Mouse (Mus musculus): ENCODE measurements around the gene Thsd4. TPM values are rescaled to one million over a fixed set of nuclear protein-coding genes. Genes with fewer than 3 reads are reported as not detected.

Thsd4 gene
- total RNA-seq, 2 experiments from 2014 or later = 21.7 to 24.1 TPM

GRCm38 (mm10) chr9:60063191-60063720 is 458.6 kb downstream of the Thsd4 start:
- DNase-seq = no peak

GRCm38 (mm10) chr9:60056131-60056530 is 465.7 kb downstream of the Thsd4 start:
- no peak for DNase-seq

GRCm38 (mm10) chr9:60054951-60055350 is 466.9 kb downstream of the Thsd4 start:
- DNase-seq = no peak

DNA sequence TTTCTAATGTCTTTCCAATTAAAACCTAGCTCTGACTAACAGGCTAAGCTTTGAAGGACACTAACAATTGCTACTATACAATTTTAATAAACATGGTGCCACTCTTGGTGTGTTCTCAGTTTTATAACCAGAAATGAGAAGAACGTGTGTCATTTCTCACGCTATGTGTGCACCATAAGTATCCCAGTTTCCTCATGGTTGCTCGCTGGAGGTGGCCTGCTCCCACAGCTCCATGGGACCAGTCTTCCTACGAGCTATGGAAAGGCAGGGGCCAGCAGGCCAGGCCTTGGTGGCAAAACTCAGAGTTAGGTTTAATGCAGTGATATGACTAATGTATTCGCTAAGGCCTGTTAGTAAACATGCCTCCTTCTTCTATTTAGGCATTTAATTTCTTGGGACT is 468.7 kb downstream of the Thsd4 start:
- DNase-seq = no peak

- DNase-seq = no peak
These were observed 469.4 kb downstream of the Thsd4 start for GRCm38 (mm10) chr9:60052415-60052814.

DNA sequence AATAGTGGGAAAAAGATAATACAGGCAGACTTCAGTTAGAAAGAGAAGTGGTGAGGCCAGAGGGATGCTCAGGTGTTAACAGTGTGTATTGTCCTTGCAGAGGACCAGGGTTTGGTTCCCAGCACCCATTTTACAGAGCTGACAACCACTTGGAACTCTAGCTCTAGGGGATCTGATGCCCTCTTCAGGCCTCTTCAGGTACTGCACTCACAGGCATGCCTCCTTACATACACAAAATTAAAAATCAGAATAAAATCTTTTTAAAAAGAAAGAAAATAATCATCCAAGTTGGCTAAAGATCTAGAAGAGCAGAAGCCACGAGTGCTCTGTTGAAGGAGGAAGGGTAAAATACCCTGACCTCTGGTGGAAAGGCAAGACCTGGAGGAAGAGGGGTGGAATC is 478.7 kb downstream of the Thsd4 start:
- no peak for DNase-seq

DNA sequence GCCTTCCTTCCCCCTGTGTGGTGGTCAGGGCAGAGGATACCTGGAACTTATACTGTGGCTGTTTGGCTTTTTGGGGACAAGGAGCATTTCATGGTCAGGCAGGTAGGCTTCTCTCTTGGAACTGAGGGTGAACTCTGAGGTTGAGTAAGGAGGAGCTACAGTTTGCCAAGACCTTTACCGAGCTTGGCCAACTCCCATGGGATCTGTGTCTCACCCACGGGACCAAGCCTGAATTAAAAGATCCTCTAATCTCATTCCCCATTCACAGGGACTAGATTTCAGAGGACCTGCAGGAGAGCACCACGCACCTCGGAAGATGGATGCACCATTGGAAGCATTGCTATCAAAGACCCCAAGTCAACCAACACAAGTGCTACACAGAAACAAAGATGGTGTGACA is 487.0 kb downstream of the Thsd4 start:
- no peak for DNase-seq

GRCm38 (mm10) chr9:60027234-60027633 is 494.6 kb downstream of the Thsd4 start:
- DNase-seq = no peak

DNA sequence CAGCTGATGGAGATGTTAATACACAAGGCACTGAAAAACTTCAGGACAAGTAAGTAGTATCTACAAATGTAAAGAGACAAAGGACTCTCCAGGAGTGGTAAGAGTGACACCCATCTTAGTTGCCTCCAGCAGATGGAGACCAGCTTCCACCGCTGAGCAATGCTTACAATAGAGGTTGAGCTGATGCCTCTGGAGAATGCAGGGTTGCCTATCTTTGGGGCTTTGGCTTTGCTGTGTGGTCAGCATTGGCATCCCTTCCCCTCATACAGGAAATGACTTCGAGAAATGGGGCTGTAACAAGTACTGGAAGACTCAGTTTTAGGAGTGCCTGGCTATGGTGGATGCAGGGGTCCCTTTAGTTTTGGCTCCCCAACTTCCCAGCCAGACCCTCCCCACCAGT is 495.1 kb downstream of the Thsd4 start:
- DNase-seq = no peak

- DNase-seq = no peak
These were observed 495.9 kb downstream of the Thsd4 start for GRCm38 (mm10) chr9:60025919-60026318.

DNA sequence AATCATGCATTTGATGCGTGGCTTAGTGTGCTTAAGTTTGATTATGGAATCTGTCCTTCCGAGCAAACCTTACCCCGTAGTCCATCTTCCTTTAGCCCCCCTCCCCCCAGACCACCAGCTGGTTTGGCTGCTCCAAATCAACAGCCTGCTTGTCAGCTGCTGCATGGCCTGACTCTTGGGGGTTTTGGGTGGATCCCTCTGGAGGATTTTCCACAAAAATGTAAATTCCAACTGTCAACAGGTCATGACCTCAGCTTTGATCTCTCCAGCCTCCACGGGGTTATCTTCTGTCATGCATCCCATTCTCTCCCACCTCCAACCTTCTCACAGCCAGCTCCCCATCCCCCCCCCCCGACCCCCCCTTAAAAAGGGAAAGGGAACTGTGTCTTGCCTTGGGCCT is 496.9 kb downstream of the Thsd4 start:
- peak; percentile 17 for DNase-seq

DNA sequence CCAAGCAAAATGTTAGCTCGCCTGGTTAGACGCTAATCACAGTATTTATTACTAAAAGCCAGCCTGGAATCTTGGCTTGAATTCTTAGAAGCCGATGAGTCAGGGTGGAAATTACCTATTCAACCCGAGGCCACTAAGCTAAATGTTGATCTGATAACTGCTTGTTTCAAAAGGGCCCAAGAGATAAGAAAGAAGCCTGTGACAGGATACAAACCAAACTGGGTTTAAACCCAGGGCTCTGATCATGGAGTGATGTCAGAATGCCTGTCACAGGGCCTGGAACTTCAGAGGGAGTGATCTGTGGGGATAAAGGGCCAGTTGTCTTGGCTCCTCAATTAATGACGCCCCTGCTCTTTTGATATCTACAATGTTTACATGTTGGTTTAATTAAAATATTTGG is 497.3 kb downstream of the Thsd4 start:
- DNase-seq = no peak

DNA sequence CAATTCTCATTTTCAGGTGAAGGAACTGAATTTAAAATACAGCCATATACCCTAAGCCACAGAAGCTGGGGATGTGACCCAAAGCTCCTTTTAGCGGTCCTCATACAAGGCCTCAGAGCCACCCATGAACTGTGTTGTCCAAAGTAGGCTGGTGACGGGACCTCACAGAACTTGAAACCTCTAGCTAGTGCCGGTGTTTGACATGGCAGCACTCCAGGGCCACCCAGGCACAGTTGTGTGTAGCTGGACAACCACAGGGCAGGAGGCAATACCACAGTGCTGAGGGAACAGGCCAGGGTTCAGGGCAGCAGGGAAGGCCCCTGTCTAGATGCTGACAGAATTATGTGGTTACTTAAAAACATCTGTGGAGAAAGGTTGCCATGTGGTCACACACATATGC is 499.5 kb downstream of the Thsd4 start:
- no peak for DNase-seq

DNA sequence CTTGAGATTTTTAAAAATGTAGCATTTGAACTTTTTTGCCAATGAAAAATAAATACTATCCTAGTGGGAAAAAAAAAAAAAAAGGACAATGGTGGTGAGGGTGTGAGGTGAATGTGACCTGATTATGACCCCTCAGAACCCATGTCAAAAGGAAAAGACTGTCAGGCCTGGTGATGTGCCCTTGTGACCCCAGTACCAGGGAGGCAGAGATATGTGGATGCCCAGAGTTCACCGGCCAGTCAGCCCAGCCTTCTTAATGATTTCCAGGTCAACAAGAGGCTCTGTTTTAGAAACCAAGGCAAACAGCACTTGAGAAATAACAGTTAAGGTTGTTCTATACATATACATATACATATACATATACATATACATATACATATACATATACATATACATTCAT is 501.4 kb downstream of the Thsd4 start:
- no peak for DNase-seq

- no peak for DNase-seq
These were observed 511.6 kb downstream of the Thsd4 start for GRCm38 (mm10) chr9:60010285-60010684.

DNA sequence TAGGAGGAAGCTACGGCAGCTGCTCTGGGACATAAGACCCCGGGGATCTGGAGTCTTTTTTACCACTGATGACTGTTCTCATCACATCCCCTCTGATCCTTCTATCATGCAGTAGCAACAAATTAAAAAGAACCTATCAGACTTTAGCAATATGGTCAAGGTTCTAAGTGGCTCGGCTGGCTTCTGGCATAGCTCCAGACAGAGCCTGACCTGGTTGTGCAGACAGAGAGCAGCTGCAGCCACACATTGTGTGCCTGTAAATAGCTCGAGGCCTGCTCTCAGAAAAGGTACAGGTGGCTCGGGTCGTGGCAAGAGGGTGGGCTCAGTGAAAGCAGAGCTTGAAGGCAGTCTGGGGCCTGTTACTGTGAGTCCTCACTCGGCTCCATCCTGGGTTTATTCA is 512.9 kb downstream of the Thsd4 start:
- DNase-seq = peak; percentile 27

- DNase-seq = no peak
These were observed 519.5 kb downstream of the Thsd4 start for GRCm38 (mm10) chr9:60002323-60002722.

DNA sequence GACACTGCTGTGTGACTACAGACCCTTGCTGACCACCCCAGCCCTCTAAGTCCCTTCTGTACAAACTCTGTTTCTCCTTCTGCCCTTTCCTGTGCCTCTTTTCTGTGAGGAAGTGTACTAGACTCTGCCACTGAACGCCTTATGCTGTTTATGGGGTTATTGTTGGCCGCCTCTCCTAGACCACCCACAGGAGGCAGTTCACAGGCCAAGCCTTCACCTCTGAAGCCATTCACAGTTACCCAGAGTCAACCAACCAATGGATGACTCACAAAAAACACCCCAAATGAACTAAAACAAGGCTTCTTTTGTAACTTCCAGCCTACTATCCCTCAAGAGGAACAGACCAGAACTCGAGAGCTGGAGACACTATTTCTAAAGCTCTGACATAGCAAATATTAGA is 520.4 kb downstream of the Thsd4 start:
- no peak for DNase-seq

GRCm38 (mm10) chr9:59997725-59998124 is 524.1 kb downstream of the Thsd4 start:
- DNase-seq = no peak

DNA sequence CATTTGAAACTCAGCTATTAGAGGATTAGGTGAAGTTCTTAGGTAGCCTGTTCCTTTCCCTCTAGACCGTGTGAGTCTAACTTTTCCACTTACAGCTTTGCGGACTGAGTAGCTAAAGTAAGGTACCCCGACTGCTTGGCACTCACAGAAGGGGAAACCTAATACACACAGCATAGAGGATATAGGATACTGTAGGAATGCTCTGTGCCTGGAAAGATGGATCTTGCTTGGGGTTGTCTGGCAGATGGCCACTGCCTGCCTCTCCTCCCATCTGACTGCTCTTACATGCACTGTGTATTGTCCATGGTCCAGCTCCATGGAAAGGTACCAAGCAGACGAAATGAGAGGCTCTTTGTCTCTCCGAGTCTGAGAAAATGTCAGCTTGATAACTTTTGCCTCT is 530.4 kb downstream of the Thsd4 start:
- no peak for DNase-seq

DNA sequence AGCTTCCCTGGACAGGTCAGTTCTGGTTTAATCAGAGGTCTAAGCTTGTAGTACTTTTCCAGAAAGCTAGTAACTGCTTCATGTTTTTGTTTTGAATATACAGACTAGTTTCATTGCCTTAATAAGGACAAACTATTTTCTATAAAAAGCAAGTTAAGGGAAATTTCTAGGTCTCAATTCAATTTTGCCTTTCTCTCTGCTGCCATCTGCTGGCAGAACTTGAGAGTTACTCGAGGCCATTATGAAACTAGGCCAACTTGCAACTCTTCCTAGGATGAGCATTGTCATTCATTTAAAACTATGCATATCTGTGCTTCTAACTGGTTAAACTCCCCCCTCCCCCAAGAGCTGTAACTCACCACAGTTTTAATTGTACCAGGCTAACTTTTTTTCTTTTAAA is 532.0 kb downstream of the Thsd4 start:
- peak; percentile 72 for DNase-seq

- no peak for DNase-seq
These were observed 535.8 kb downstream of the Thsd4 start for GRCm38 (mm10) chr9:59985900-59986572.

- DNase-seq = no peak
These were observed 540.7 kb downstream of the Thsd4 start for GRCm38 (mm10) chr9:59981116-59981515.

DNA sequence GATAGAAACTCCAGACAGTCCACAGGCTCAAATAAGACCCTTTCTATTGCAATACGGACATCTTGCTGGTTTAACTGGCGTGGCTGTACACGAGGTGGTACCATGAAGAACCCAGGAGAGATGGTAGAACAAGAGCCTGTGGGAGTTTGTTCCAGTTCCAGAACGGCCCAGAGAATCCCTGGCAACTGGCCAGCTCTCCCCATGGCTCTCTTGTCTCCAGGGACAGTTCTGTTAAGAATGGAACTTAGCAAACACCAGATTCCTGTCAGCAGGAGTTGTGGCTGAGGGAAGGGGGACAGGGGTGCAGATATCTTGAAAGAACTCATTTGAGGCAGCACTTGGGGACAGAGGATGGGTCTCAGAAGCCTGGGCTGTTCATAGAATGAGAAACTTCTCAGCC is 550.6 kb downstream of the Thsd4 start:
- peak; percentile 47 for DNase-seq

DNA sequence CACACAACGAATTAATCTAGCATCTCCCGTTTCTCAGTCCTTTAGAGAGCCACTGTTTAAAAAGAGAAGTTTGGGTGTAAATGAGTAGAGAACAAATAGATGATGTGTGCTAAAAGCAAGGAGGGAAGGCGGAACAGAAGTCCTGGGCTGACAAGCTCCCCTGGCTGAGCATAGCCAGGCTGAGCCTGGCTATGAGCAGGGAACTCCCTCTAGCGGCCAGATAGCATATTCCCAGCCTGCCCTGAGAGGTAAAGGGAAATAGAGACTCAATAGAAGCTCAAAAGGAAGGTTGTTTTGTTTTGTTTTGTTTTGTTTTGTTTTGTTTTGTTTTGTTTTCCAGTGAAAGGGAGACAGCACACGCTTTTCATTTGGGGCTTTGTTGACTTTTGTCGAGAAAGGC is 552.5 kb downstream of the Thsd4 start:
- DNase-seq = peak; percentile 68
